Mouse (Mus musculus): ENCODE measurements at regions not wholly inside any gene's neighbourhood (a gene's known extent, or its start where the extent isn't known, plus 50 kb on each side); places are given as distances from the start of the nearest gene placed in this dataset.

- DNase-seq = peak; percentile 18 to 35
- intact Hi-C loops (cut with DNase I) = no loop called here
Measured at GRCm38 (mm10) chr10:83895741-83896150, 173.1 kb downstream of the 1500009L16Rik start.

GRCm38 (mm10) chr10:83896160-83896559, 173.5 kb downstream of the 1500009L16Rik start:
- DNase-seq = no peak
- intact Hi-C loops (cut with DNase I) = no loop called here

GRCm38 (mm10) chr10:83897558-83897957, 174.9 kb downstream of the 1500009L16Rik start:
- no peak for DNase-seq
- intact Hi-C loops (cut with DNase I) = no loop called here

- DNase-seq = no peak
- intact Hi-C loops (cut with DNase I) = no loop called here
Measured at GRCm38 (mm10) chr10:83906751-83907150, 184.1 kb downstream of the 1500009L16Rik start.

GRCm38 (mm10) chr10:83910649-83911370, 188.1 kb downstream of the 1500009L16Rik start:
- intact Hi-C loops (cut with DNase I) = no loop called here
- no peak for DNase-seq

GRCm38 (mm10) chr10:83914401-83915132, 191.9 kb downstream of the 1500009L16Rik start:
- no peak for DNase-seq
- intact Hi-C loops (cut with DNase I) = no loop called here

- intact Hi-C loops (cut with DNase I) = no loop called here
- DNase-seq = no peak
Measured at GRCm38 (mm10) chr10:83915133-83915730, 192.6 kb downstream of the 1500009L16Rik start.

GRCm38 (mm10) chr10:83926990-83927389, 204.3 kb downstream of the 1500009L16Rik start:
- peak in 1 of 2 experiments; percentile 13 for DNase-seq
- intact Hi-C loops (cut with DNase I) = no loop called here

- no peak for DNase-seq
- intact Hi-C loops (cut with DNase I) = no loop called here
Measured at GRCm38 (mm10) chr10:83927554-83927953, 204.9 kb downstream of the 1500009L16Rik start.

- intact Hi-C loops (cut with DNase I) = no loop called here
Measured at GRCm38 (mm10) chr10:83931758-83932157, 209.1 kb downstream of the 1500009L16Rik start.

GRCm38 (mm10) chr10:83933201-83933600, 210.5 kb downstream of the 1500009L16Rik start:
- intact Hi-C loops (cut with DNase I) = no loop called here
- no peak for DNase-seq

More at GRCm38 (mm10) chr10:83931758-83932157, 209.1 kb downstream of the 1500009L16Rik start:
- DNase-seq = no peak

GRCm38 (mm10) chr10:83934498-83934897, 211.8 kb downstream of the 1500009L16Rik start:
- intact Hi-C loops (cut with DNase I) = no loop called here

GRCm38 (mm10) chr10:83937168-83937567, 214.5 kb downstream of the 1500009L16Rik start:
- intact Hi-C loops (cut with DNase I) = no loop called here
- no peak for DNase-seq

More at GRCm38 (mm10) chr10:83934498-83934897, 211.8 kb downstream of the 1500009L16Rik start:
- DNase-seq = no peak

GRCm38 (mm10) chr10:83942101-83942500, 219.4 kb downstream of the 1500009L16Rik start:
- intact Hi-C loops (cut with DNase I) = no loop called here
- no peak for DNase-seq

- intact Hi-C loops (cut with DNase I) = no loop called here
- DNase-seq = no peak
Measured at GRCm38 (mm10) chr10:83944158-83944557, 221.5 kb downstream of the 1500009L16Rik start.

- DNase-seq = no peak
- intact Hi-C loops (cut with DNase I) = no loop called here
Measured at GRCm38 (mm10) chr10:83944897-83945296, 222.2 kb downstream of the 1500009L16Rik start.

GRCm38 (mm10) chr10:83945503-83945902, 222.8 kb downstream of the 1500009L16Rik start:
- no peak for DNase-seq
- intact Hi-C loops (cut with DNase I) = no loop called here

GRCm38 (mm10) chr10:83946186-83947176, 223.8 kb downstream of the 1500009L16Rik start:
- intact Hi-C loops (cut with DNase I) = no loop called here
- DNase-seq = no peak

- intact Hi-C loops (cut with DNase I) = no loop called here
- no peak for DNase-seq
Measured at GRCm38 (mm10) chr10:83957118-83957759, 234.6 kb downstream of the 1500009L16Rik start.

GRCm38 (mm10) chr10:83958397-83958796, 235.7 kb downstream of the 1500009L16Rik start:
- intact Hi-C loops (cut with DNase I) = no loop called here
- DNase-seq = no peak
